Mouse (Mus musculus) CD4-positive, CD25-positive, alpha-beta regulatory T cell, adult 4 months (primary cell): ENCODE measurements at regions not wholly inside any gene's neighbourhood (a gene's known extent, or its start where the extent isn't known, plus 50 kb on each side); places are given as distances from the start of the nearest gene placed in this dataset.

Experiments used
- ATAC-seq: one replicate; pipeline ENCODE4 v1.8.0; 2017

DNA sequence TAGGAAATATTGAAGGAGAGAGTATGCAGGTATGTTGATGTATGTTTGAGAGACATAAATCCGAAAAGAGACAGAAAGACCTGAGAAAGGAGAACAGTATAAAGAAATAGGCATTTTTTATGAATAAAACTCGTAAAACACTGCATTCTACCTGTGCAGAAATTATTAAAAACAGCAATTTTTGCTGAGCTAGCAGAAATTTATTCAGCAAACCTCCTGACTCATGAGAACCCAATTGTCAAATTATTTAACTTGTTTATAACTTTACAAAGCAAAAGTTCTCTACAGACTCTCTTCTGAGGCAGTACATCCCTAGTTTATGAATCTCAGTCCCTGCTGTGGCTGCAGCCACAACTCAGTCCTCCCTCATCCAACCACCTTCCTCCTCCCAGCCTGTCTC, 191.0 kb upstream of the Noct start:
- no peak for ATAC-seq

DNA sequence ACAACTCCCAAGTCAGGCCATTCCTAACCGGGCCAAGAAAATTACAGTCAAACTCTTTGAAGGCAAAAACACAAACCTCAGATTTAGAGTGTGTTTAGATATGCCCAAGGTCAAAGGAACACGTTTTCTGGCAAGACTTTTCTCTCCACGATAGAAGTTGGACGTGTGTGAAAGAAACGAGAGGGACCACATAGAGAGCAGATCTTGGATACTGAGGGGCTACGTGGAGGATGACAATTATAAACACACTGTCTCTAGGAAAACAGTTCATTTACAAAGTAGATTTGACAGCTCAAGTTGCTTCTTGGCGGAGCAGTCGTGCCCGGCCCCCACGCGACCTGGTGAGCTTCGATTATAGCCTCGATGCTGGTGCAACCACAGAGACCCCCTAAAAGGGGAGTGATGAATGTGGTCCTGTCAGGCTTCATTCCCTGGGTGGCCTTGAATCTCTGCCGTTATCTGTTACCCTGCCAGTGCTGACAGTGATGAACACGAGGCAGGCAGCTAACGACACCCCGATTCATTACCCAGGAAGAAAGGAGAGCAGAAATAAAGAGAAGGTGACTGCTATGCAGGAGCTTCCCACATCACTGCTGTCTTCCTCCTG, 187.4 kb upstream of the Noct start:
- ATAC-seq, result no peak

DNA sequence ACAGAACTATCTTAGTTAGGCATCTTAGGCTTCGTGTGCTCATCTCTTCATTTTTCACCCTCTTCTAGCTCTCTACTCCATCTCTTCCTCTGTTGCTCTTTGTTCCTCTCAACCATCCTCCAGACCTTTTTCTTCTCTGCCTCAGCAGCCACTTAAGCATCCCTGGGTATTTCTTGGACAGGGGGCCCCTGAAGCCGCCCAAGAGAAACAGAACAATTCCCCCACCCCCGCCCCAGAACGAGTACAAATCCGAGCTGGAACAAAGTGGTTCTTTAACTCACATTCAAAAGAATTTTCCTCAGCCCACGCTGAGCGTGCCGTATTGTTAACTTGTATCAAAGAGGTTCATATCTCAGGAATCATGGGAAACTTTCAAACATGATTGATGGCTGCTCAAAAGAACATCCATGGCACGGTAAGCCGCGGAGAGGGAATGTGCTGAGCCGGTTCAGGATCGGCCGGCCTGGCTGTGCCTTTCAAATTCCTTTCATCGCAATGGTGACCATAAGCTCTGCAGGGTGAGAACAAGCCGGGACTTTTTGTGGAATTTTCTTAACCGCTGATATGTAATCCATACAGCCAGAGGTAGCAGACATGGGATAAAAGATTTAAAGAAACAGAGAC, 181.9 kb upstream of the Noct start:
- ATAC-seq, result no peak

DNA sequence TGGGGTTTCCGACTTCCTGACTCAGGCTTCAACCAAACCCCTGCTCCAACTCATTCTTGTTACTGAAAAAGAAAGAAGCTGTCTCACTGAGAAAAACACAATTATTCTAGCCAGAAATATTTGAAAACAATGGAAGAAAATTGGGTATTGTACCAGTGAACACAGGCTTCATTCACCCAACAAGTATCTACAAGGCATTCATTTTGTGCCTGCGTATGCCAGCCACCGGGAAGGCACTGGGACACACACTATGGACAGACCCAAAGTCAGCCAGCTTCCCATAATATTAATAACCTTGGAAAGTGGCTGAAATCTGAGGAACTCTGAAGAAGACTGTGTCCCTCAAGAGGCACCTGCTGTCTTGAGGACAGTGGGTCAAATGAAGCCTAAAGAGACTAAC, 175.5 kb upstream of the Noct start:
- ATAC-seq, result no peak

- ATAC-seq, result no peak
Measured at GRCm38 (mm10) chr3:51050156-51050555, 174.1 kb upstream of the Noct start.

DNA sequence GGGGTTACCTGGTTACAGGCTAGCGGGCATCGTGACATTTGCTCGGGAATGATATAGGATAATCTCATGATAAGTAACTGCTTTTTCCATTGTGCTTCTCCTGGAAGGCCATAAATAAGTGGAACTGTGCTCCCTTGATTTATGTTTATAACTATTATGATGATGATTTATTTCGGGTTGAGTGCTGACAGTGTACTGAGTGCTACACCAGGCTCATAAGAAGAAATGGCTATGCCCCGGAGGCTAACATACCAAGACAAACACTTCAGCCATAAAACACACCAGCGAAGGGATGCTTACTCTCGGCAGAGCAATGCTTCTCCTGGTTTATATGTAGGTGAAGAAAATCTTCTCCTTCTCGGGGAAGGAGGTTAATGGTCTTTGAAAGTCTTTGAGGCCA, 169.2 kb upstream of the Noct start:
- ATAC-seq, result no peak

DNA sequence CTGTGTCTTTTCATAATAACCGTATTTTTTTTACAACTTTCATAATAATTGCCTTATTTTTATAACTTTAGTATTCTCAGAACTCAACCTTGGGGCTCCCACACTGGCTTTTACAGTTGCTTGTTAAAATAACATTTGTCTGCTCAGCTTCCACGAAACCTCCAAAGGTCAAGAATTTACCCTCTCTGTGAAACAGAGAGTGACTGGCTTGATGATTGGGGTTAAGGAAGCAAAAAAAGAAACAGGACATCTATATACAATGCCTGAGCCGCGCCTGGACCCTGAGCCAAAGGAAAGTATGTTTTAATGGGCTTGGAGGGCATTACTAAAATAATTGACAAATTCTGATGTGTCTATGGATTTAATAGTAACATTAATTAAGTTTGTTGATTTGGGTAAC, 160.0 kb upstream of the Noct start:
- ATAC-seq, result no peak

GRCm38 (mm10) chr3:51066373-51066772, 157.9 kb upstream of the Noct start:
- ATAC-seq, result no peak

- no peak for ATAC-seq
Measured at GRCm38 (mm10) chr3:51072417-51072816, 151.8 kb upstream of the Noct start.

DNA sequence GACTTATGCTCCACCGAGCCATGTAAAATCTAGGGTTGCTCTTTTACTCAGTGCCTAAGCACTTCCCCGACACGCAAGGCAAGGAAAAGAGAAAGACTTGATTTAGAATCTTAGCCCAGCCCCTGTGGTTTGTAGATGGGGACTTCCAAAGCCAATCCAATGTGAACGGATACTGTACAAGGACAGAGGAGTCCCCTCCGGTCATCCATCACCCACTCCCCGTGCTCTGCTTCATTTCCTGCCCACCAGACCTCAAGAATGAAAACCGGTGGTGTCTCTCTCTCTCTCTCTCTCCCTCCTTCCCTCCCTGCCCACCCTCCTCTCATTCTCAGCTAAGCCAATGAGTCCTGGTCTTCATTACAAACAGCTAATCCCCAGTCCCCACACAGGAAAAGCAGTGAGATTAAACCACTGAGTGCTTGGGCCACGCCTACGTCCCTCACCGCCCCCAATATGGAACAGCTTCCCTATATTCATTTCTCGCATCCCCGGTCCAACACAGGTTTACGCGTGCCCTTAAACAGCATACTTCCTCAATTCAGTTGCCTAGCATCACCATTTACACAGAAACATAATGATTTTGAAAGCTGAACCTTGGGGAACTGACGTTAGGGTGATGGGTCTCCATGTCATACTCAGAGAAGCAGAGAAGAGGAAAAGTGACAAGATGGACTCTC, 151.1 kb upstream of the Noct start:
- ATAC-seq, result no peak

GRCm38 (mm10) chr3:51073743-51074319, 150.4 kb upstream of the Noct start:
- ATAC-seq, result no peak

- no peak for ATAC-seq
Measured at GRCm38 (mm10) chr3:51075219-51075920, 148.9 kb upstream of the Noct start.

DNA sequence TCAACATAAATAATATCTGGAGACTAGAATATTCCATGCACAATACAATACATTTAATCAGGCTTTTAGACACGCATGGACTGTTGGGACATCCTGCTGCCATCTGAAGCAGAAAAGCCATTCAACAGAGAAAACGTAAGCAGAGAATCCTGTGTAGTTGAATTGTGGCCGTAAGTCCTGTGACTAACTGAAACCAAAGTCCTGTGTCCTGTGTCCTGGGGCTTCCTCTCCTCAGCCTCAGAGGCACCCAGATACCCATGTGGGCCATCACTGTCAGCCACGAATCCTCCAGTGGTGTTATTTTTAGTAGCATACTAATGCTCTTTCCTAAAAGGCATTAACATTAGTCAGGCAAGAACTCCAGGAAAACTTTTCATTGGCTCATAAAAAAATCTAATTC, 145.8 kb upstream of the Noct start:
- no peak for ATAC-seq

GRCm38 (mm10) chr3:51080415-51080814, 143.8 kb upstream of the Noct start:
- ATAC-seq, result no peak

DNA sequence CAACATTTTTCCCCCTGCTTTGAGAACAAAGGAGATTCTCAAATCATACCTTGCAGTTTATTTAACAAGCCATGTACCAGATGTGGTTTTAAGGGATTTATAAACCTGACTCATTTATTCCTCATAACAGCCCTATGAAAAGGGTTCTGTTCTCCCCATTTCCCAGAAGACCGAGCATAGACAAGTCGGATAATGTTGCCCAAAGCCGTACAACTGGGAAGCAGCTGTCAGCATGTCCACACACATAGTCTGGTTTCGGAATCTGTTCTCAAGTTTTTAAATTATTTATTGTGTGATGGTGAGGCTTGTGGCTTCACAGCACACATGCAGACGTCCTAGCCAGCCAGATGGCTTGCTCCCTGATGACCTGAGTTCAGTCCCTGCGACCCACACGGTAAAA, 143.4 kb upstream of the Noct start:
- no peak for ATAC-seq

GRCm38 (mm10) chr3:51082831-51083575, 141.2 kb upstream of the Noct start:
- ATAC-seq, result no peak

DNA sequence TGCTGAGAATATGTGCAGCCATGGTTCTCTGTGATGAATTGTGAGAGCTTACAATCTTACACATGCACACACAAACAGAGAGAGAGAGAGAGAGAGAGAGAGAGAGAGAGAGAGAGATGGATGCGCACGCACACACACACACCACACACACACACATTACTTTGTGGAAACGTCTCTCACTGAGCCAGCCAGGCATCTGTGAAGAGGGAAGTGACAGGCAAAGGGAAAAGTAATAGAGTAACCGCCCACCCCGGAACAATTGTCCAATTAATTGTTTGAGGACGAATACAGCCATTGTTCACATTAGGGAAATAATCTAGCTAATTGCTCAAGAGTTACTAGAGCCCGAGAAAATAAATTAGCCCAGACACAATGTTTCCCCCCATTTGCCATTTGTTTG, 140.7 kb upstream of the Noct start:
- ATAC-seq, result no peak

- no peak for ATAC-seq
Measured at GRCm38 (mm10) chr3:51086441-51086849, 137.8 kb upstream of the Noct start.

DNA sequence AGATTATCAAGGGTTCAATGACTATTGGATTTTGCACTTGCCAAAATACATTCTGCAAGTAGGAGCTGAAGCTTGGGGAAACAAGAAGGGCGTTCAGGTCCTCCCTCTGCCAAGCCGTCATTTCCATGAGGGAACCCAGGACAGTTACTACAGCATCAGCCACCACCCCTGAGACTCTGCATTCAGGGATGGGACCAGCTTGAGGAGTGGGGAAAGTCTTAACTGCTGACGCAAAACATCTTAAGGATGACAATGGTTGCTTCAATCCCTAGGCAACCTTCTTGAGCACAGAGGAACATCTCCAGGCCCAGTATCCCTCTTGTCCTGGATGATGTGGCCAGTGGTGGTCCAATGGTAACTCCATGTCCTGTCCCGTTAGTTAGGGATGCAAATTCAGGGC, 137.2 kb upstream of the Noct start:
- no peak for ATAC-seq

DNA sequence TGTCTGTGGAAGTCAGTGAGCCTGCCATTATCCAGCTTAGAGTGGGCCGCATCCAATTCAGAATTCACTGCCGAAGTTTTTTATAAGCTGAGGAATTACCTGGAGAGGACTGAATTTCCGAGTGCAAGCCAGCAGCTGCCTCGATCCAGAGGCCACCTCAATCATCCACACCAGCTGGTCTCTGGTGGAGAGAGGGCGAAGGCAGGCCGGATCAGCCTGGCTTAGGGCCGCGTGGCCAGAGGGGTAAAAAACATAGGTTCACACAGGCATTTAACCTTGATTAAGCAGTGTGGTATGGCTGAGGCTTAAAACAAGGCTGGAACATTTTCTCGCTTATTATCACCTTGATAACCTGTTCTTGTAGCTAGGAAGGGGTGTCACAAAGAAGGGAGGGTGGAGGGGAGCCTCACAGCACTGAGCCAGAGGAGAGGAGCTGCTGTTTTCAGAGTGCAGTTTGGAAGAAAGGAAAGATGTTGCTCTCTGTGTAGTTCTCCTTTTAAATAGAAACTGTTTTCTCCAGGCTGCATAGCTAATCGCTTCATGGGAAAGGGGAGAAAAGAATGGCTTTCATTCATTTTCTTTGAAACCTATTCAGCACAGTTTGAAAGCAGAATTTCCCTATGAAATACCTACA, 135.1 kb upstream of the Noct start:
- no peak for ATAC-seq

GRCm38 (mm10) chr3:51091478-51091877, 132.8 kb upstream of the Noct start:
- ATAC-seq, result no peak
